Mouse (Mus musculus) heart, embryonic 12.5 days (tissue): ENCODE results near the gene Crb1. TPM values are rescaled to one million over a fixed set of nuclear protein-coding genes. Genes with fewer than 3 reads are reported as not detected.

Experiments used
- ATAC-seq: fragments of 200-750 bp; cut with Nextera tagmentation; 2 replicates; pipeline ENCODE4 v1.8.0; 2017; ENCODE audit warnings: moderate TSS enrichment, moderate library complexity; ENCODE audit not compliant: insufficient number of reproducible peaks, low FRiP score
- H3K27ac ChIP-seq: fragments of 300-500 bp; sonication (generic); 2 replicates; pipeline ENCODE4 v1.5.1; 2016; ENCODE audit warnings: mild to moderate bottlenecking, moderate library complexity; ENCODE audit not compliant: poor library complexity, severe bottlenecking
- H3K27me3 ChIP-seq: fragments of 300-500 bp; sonication (generic); replicated peaks from 2 replicates; pipeline ENCODE4 v1.6.1; 2016; ENCODE audit warnings: mild to moderate bottlenecking, moderate library complexity
- H3K36me3 ChIP-seq: fragments of 300-500 bp; sonication (generic); 2 replicates; pipeline ENCODE4 v1.6.1; 2016; ENCODE audit warnings: mild to moderate bottlenecking, moderate library complexity
- H3K4me1 ChIP-seq: fragments of 300-500 bp; sonication (generic); replicated peaks from 2 replicates; pipeline ENCODE4 v1.6.1; 2016; ENCODE audit warnings: mild to moderate bottlenecking
- H3K4me2 ChIP-seq: fragments of 300-500 bp; sonication (generic); 2 replicates; pipeline ENCODE4 v1.6.1; 2016; ENCODE audit warnings: mild to moderate bottlenecking, moderate library complexity
- H3K4me3 ChIP-seq: fragments of 300-500 bp; sonication (generic); 2 replicates; pipeline ENCODE4 v1.5.1; 2016; ENCODE audit warnings: mild to moderate bottlenecking
- H3K9ac ChIP-seq: fragments of 300-500 bp; sonication (generic); 2 replicates; pipeline ENCODE4 v1.6.1; 2016; ENCODE audit warnings: mild to moderate bottlenecking, moderate library complexity
- H3K9me3 ChIP-seq: fragments of 300-500 bp; sonication (generic); replicated peaks from 2 replicates; pipeline ENCODE4 v1.6.1; 2016; ENCODE audit warnings: mild to moderate bottlenecking, moderate library complexity
- WGBS: fragments of 180-500 bp; shearing (Covaris S2); methylation state at CpG from one replicate; pipeline ENCODE4 v1.1.7; 2016; 5-methylcytosine and 5-hydroxymethylcytosine counted together
- polyA plus RNA-seq: library from polyadenylated mRNA; unstranded; fragments of >200 nt; fragmentation: Nextera tagmentation; extraction: Ambion mirVana; gene quantifications from 2 replicates; pipeline ENCODE4 v1.2.1, GENCODE M21; 2016

Crb1 gene
- polyA plus RNA-seq, 1 experiment from 2014 or later: 0.28 TPM

DNA sequence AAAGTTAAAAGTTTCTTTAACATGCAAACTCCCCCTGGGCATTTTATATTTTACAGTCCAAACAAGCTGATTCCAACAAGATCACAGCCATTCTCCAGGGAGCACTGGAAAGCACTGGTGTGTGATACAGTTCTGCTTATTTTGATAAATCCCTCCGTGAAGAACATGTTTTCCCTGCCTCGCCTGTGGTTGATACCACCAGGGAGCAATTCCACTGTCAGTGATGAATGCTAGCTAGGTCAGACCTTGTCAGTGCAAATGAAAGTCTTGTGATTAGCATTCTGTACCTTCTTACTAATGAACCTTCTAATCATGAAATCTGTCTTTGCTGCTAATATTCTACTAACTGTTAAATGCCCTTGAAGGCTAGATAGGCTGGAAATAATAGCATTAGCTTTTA lies 14.8 kb upstream of the Crb1 start:
- Histone ChIP-seq H3K4me2 (no peak overlapping the region), H3K4me3 (no peak overlapping the region), H3K4me1 (no peaks in the 10 kb centered on the region), H3K9me3 (no peaks in the 10 kb centered on the region), H3K36me3 (no peaks in the 10 kb centered on the region), H3K9ac (no peak overlapping the region), H3K27me3 (no peaks in the 10 kb centered on the region), H3K27ac (no peak overlapping the region)
- no peak for ATAC-seq
- WGBS: 40% methylated on average over 2 of the region's 2 CpGs

DNA sequence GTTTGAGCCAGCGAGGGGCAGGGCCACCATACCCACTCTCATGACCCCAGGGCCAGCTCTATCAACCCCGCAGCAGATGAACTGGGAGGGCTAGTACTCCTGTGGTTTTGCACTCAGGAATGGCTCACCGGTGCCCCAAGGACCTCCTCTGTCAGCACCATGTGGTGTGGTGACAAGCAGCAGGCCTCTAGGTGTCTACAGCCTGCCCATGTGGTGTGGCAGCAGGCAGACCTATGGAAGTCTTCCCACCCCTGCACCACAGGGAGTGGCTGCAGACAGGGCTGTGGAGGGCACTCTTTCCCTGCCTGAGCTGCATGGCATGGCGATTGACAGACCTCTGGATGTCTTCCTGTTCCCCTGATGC lies 2.7 kb upstream of the Crb1 start:
- Histone ChIP-seq H3K4me1 (peaks cover 20% of the 10 kb centered on the region), H3K9ac (0 out of 2 replicates have a peak overlapping the region, but pooled peaks have one; percentile 31), H3K27ac (0 out of 2 replicates have a peak overlapping the region, but pooled peaks have one; percentile 2), H3K4me2 (peak overlapping the region; percentile 32), H3K4me3 (no peak overlapping the region), H3K9me3 (no peaks in the 10 kb centered on the region), H3K36me3 (no peaks in the 10 kb centered on the region), H3K27me3 (no peaks in the 10 kb centered on the region)
- peak; percentile 64 for ATAC-seq
- WGBS: 11% methylated on average over 4 of the region's 4 CpGs

DNA sequence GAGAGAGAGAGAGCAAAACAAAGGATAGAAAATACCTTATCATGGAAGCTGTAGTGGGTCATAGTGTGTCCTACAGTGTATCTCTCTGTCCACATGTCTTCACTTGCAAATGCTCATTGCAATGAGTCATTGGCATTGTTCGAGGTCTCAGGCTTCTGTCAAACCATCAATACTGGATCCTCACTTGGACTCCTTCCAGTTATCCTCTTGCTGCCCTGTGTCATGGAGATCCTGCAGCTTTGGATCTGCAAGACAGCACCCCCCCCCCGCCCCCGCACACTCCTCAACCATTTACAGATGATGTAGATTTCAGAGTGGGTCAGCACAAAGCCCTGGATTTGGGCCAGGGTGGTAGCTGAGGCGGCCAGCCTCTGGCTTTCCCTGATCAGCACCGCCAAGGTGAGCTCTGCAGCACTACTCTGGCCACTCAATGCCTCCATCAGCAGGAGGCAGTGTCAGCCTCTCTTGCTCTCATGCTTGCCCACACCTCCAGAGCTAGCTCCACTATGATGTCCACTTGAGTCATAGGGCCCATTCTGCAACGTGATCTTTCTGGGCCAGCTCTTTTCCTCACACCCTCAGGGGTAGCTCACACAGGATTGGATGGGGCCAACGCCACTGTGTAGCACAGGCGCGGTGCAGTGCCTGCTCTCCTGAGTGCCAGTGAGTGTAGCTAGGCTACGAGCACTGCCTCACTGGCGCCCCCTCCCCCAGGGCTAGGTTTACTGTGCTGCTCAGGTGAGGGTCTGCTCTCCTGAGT lies 2.1 kb upstream of the Crb1 start:
- WGBS: 20% methylated on average over 11 of the region's 11 CpGs
- Histone ChIP-seq H3K27me3 (no peaks in the 10 kb centered on the region), H3K9me3 (no peaks in the 10 kb centered on the region), H3K4me1 (peaks cover 20% of the 10 kb centered on the region), H3K27ac (0 out of 2 replicates have a peak overlapping the region, but pooled peaks have one; percentile 2), H3K4me3 (no peak overlapping the region), H3K36me3 (no peaks in the 10 kb centered on the region), H3K4me2 (peak overlapping the region; percentile 32), H3K9ac (0 out of 2 replicates have a peak overlapping the region, but pooled peaks have one; percentile 31)
- ATAC-seq: peak; percentile 55

DNA sequence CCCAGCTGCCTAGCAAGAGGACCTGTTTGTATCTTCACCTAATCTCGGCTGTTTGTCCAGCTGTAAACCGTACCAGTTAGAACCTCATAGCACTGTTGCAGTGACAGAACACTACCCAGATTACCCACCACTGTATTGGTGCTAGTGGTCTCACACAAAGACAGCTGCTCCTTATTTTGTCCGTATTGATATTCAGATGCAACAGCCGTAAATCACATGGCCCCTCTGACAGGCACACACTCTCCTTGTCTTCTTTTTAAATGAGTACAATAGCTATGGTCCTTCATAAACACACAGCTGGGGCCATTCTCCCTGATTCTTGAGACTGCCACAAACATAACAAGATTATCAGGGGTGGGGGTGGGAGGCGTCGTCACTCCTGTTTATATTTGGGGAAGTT lies 1.0 kb downstream of the Crb1 start:
- H3K9ac ChIP-seq: no peak overlapping the region
- H3K36me3 ChIP-seq: no peaks in the 10 kb centered on the region
- no peaks in the 10 kb centered on the region for H3K9me3 ChIP-seq
- no peak overlapping the region for H3K4me3 ChIP-seq
- peaks cover 20% of the 10 kb centered on the region for H3K4me1 ChIP-seq
- WGBS: 55% methylated on average over 6 of the region's 6 CpGs
- no peak overlapping the region for H3K27ac ChIP-seq
- H3K27me3 ChIP-seq: no peaks in the 10 kb centered on the region
- no peak overlapping the region for H3K4me2 ChIP-seq
- no peak for ATAC-seq

DNA sequence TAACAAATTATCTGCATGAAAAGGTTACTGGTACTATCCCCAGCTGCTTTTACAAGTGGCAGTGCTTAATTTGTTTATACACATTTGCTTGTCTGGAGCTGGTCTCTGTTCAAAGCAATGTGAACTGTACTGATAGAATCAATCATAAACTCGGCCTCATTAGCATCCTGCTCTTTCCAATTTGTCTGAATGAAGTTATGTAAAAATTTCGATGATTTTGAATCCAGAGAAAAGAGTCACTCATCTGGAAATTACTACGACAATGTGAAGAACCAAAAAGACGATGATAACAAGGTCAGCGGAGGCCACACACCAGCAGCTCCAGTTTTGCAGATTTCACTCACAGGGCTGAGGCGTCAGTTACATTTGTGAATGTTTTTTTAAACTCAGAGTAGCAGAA lies 5.6 kb downstream of the Crb1 start:
- no peak overlapping the region for H3K9ac ChIP-seq
- no peak overlapping the region for H3K4me2 ChIP-seq
- no peak overlapping the region for H3K4me3 ChIP-seq
- H3K9me3 ChIP-seq: no peaks in the 10 kb centered on the region
- WGBS: 63% methylated on average over 6 of the region's 6 CpGs
- no peaks in the 10 kb centered on the region for H3K27me3 ChIP-seq
- ATAC-seq: no peak
- H3K4me1 ChIP-seq: 0 out of 2 replicates have a peak, but pooled peaks cover 3% of the 10 kb centered on the region
- no peaks in the 10 kb centered on the region for H3K36me3 ChIP-seq
- no peak overlapping the region for H3K27ac ChIP-seq

DNA sequence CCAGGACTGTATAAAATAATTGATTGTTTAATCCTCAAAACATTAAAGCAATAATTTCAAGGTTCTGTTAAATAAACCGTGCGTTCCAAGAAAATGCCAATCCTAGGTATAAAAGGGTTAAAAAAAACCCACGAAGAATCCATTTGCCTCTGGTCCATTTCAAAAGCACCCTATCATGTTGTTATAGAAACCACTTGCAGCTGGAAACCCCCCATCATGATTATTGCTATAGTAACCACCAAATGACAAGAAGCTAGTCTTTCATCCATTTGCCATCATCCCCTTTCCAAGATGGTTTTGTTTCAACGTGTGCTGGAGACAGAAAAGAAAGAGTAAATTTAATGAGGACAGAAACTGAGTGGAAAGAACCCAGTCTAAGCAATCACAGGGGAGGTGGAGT lies 28.3 kb downstream of the Crb1 start:
- H3K9ac ChIP-seq: no peak overlapping the region
- H3K4me3 ChIP-seq: no peak overlapping the region
- H3K4me1 ChIP-seq: no peaks in the 10 kb centered on the region
- H3K27ac ChIP-seq: no peak overlapping the region
- 35% methylated on average over 4 of the region's 4 CpGs for WGBS
- no peaks in the 10 kb centered on the region for H3K36me3 ChIP-seq
- no peaks in the 10 kb centered on the region for H3K9me3 ChIP-seq
- H3K4me2 ChIP-seq: no peak overlapping the region
- no peaks in the 10 kb centered on the region for H3K27me3 ChIP-seq
- no peak for ATAC-seq

DNA sequence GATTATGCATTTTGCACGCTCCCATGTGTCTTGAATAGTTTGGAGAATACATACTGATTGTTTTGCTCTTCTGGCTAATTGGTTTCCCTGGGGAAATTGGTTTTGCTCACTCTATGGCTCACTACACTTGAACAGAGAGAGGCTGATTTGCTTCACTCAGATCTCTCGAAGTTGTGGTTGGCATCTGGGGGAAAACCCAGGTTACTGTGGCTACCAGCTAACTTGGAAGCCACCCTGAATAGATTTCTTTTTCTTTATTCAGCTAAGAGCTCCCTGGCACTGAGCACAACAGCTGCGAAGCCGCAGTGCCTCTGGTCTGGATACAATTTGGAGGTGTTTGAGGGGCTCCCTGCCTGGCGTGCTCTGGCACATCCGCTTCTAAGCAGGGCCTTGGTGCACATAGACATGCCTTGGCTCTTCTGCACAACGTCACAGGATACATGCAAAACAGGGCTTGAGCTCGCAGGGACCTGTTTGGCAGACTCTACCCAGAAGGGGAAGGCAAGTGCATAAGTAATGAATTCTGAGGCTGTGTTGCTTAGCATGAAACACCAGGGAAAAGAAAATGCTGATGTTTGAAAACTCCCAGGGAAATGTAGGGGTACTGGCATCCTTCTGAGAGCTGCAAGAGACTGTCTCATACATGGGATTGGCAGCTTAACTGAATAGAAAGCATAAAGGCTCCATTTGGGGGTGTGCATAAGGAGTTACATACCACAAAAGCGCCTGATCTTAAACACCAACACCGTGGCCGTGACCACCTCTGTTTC lies 30.1 kb downstream of the Crb1 start:
- Histone ChIP-seq H3K9me3 (no peaks in the 10 kb centered on the region), H3K27me3 (no peaks in the 10 kb centered on the region), H3K4me3 (no peak overlapping the region), H3K9ac (no peak overlapping the region), H3K4me1 (no peaks in the 10 kb centered on the region), H3K4me2 (no peak overlapping the region), H3K27ac (no peak overlapping the region), H3K36me3 (no peaks in the 10 kb centered on the region)
- 70% methylated on average over 11 of the region's 11 CpGs for WGBS
- ATAC-seq: no peak

DNA sequence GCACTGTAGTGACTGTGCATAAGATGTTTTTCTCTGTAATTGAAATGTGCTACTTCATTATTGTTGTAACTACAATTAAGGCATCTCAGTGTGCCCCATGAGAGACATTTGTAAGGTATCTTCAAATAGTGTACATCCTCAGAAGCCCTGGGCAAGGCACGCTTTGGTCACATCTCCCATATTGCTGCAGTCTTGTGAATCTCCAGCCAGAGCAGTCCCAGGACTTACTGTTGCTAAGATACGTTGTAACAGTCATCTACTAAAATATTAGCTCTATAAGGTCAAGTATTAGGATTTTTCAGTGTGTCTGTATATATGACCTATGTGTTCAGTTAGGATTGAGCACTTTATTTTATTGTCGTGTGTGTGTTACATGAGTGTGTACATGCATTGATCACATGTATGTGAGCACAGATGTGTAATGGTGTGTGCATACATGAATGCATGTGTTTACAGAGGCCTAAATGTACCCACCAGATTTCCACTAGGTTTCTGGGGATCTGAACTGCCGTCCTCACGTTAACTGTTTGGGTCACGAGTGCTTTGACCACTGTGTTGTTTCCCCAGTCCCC lies 30.8 kb downstream of the Crb1 start:
- 84% methylated on average over 6 of the region's 6 CpGs for WGBS
- Histone ChIP-seq H3K27me3 (no peaks in the 10 kb centered on the region), H3K9me3 (no peaks in the 10 kb centered on the region), H3K4me3 (no peak overlapping the region), H3K36me3 (no peaks in the 10 kb centered on the region), H3K27ac (no peak overlapping the region), H3K4me2 (no peak overlapping the region), H3K4me1 (no peaks in the 10 kb centered on the region), H3K9ac (no peak overlapping the region)
- ATAC-seq: no peak

DNA sequence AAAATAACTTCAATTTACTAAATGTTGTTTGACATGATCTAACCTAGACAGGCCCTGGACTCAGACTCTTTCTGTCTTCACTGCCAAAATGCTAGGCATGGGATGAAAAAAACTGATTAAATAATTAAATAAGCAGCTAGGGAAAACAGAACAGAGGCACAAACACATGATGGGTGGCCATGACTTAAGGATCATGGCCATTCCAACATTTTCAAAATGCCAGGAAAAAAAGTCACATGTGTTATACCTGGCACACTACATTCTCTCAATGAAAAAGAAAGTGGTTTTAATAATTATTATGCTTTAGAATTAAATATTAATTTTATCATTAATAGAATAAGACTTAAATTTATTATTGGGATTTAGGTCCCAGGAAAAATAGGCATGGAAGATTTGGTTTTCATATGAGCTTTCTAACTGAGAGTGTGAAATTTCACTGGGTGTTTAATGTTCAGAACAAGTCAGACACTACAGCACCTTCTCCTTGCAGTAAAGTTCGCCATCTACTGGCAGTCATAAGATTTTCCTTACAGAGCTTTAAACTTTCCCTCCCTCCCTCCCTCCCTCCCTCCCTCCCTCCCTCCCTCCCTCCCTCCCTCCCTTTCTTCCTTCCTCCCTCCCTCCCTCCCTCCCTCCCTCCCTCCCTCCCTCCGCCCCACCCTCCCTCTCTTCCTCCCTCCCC lies 36.6 kb downstream of the Crb1 start:
- Histone ChIP-seq H3K27ac (no peak overlapping the region), H3K4me3 (no peak overlapping the region), H3K4me1 (no peaks in the 10 kb centered on the region), H3K9ac (no peak overlapping the region), H3K9me3 (no peaks in the 10 kb centered on the region), H3K27me3 (no peaks in the 10 kb centered on the region), H3K4me2 (no peak overlapping the region), H3K36me3 (no peaks in the 10 kb centered on the region)
- WGBS: 5% methylated on average over 1 of the region's 2 CpGs
- no peak for ATAC-seq

DNA sequence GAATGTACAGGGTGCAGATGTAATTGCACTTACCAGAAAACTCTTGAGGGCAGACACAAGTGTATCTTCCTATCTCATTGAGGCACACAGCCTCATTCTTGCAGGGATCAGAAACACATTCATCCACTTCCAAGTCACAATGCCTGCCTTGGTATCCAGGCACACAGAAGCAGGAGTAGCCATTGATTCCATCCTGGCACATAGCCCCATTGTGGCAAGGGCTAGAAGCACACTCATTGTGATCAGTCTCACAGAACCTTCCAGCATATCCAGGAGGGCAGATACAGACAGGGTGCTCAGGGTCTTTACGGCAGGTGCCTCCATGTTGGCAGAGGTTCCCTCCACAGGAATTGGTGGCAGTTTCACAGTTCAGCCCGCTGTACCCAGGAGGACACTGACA lies 39.9 kb downstream of the Crb1 start:
- Histone ChIP-seq H3K4me2 (no peak overlapping the region), H3K9me3 (no peaks in the 10 kb centered on the region), H3K36me3 (no peaks in the 10 kb centered on the region), H3K9ac (no peak overlapping the region), H3K4me1 (no peaks in the 10 kb centered on the region), H3K27me3 (no peaks in the 10 kb centered on the region), H3K27ac (no peak overlapping the region), H3K4me3 (no peak overlapping the region)
- WGBS: 70% methylated on average over 2 of the region's 2 CpGs
- no peak for ATAC-seq

DNA sequence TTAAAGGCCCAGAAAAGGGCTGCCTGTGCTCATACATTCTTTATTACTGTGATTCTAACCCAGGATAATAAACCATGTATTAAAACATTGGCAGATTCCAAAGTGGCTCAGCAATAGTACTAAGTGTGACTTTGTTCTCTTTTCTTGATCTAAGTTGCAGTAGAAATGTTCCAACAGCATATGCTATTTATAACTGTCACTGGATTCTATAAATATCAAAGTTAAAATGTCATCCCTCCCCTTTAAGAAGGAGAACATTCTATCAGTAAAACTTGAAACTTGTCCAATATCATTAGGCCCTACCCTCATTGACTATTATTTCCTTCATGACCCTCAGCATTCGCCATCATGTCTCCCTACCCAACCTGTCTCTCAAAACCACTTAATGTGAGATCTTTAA lies 48.1 kb downstream of the Crb1 start:
- Histone ChIP-seq H3K4me2 (no peak overlapping the region), H3K4me3 (no peak overlapping the region), H3K9me3 (no peaks in the 10 kb centered on the region), H3K9ac (no peak overlapping the region), H3K27ac (no peak overlapping the region), H3K36me3 (no peaks in the 10 kb centered on the region), H3K4me1 (no peaks in the 10 kb centered on the region), H3K27me3 (no peaks in the 10 kb centered on the region)
- WGBS: 71% methylated on average over 1 of the region's 1 CpGs
- no peak for ATAC-seq
